Mouse (Mus musculus): ENCODE results near the gene 1810055G02Rik. TPM values are rescaled to one million over a fixed set of nuclear protein-coding genes. Genes with fewer than 3 reads are reported as not detected.

The 1810055G02Rik gene
- polyA plus RNA-seq, 1 experiment from 2014 or later: 33.4 TPM

Other genes starting within 250 kb of the 1810055G02Rik start
- gene Ppp6r3, start 132.5 kb upstream of the 1810055G02Rik start, polyA plus RNA-seq (2015; fragmentation: Nextera tagmentation; extraction: Ambion mirVana): 56.9 and 60.2 TPM in 2 replicates
- gene Lrp5, start 21.7 kb upstream of the 1810055G02Rik start, polyA plus RNA-seq (2015; fragmentation: Nextera tagmentation; extraction: Ambion mirVana): 0.89 and 0.92 TPM in 2 replicates
- gene Kmt5b, start 59.1 kb downstream of the 1810055G02Rik start, polyA plus RNA-seq (2015; fragmentation: Nextera tagmentation; extraction: Ambion mirVana): 50.3 and 59.6 TPM in 2 replicates
- gene Chka, start 143.5 kb downstream of the 1810055G02Rik start, polyA plus RNA-seq (2015; fragmentation: Nextera tagmentation; extraction: Ambion mirVana): 56.1 and 61.8 TPM in 2 replicates
- gene Tcirg1, start 198.8 kb downstream of the 1810055G02Rik start, polyA plus RNA-seq (2015; fragmentation: Nextera tagmentation; extraction: Ambion mirVana): 12.5 and 12.6 TPM in 2 replicates
- 229 and 245 TPM in 2 replicates for gene Ndufs8, start 204.5 kb downstream of the 1810055G02Rik start, polyA plus RNA-seq (2015; fragmentation: Nextera tagmentation; extraction: Ambion mirVana)
- gene Aldh3b1, start 221.5 kb downstream of the 1810055G02Rik start, polyA plus RNA-seq (2015; fragmentation: Nextera tagmentation; extraction: Ambion mirVana): 1.8 and 2.0 TPM in 2 replicates
- gene Unc93b1, start 226.9 kb downstream of the 1810055G02Rik start, polyA plus RNA-seq (2015; fragmentation: Nextera tagmentation; extraction: Ambion mirVana): 9.7 and 9.9 TPM in 2 replicates